ENCODE assay signal across 13 mouse cellular contexts in the genomic region with DNA sequence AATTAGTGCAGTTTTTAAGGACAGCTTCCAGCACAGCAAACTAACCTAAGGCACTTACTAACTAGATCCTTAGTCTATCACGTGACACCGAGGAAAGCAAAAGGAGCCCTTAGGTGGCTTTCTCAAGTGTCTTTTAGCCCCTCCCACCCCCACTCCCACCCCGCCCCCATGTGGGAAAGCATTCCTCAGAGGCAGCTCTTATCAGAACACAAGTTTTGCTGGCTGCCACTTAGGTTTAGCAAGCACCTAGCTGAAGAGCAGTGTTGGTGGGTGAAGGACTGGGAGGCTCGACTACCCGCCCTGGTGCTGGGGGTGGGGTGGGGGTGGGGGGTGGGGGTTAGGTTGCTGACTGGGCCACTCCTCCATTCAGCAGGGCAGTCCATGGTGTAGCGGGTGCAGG. TPM values are rescaled to one million over a fixed set of nuclear protein-coding genes. Genes with fewer than 3 reads are reported as not detected.
DNase-seq lines count a peak whose midpoint lies in the region; ATAC-seq and TF ChIP-seq lines count a peak whose summit lies in the region.
"Had no signal": no experiment of that assay in that cellular context is flagged by ENCODE, and none has a peak within 500 bp of the region (broad histone marks: within the 10 kb centered on the region; RNA-seq: fewer than 3 reads in every experiment).

No protein-coding gene starts in this region.

- intact Hi-C loops in heart, postnatal 25 days (cut with DNase I), result no loop called here

- no peak overlapping the region for H3K4me2 ChIP-seq in heart, postnatal 0 days (ENCODE audit: low read depth, low read length)
- H3K4me2 ChIP-seq in lung, embryonic 16.5 days (ENCODE audit: low read depth, low read length), result peak overlapping the region; percentile 43
- H3K4me2 ChIP-seq: intestine, embryonic 15.5 days; limb, embryonic 12.5 days had no signal

- H3K27me3 ChIP-seq in heart, postnatal 0 days (ENCODE audit: control insufficient read depth, insufficient read depth, low read length), result no peaks in the 10 kb centered on the region
- H3K27me3 ChIP-seq in C2C12 (ENCODE audit: control insufficient read depth, insufficient read depth, insufficient read length), result no peaks in the 10 kb centered on the region
- no peaks in the 10 kb centered on the region for H3K27me3 ChIP-seq in lung, embryonic 16.5 days (ENCODE audit: control insufficient read depth, insufficient read depth, low read depth, low read length)
- H3K27me3 ChIP-seq: intestine, embryonic 15.5 days; limb, embryonic 12.5 days; megakaryocyte, embryonic 14.5 days had no signal

- ATAC-seq in heart, postnatal 0 days (ENCODE audit: insufficient read depth, low read depth), result peak; percentile 30; the same call in 1 of the 2 replicates
- peak; percentile 98 for ATAC-seq in lung, embryonic 16.5 days (ENCODE audit: low read depth)
- ATAC-seq: forebrain, embryonic 14.5 days; intestine, embryonic 15.5 days had no signal

- no peak overlapping the region for H3ac ChIP-seq in C2C12 (ENCODE audit: control insufficient read depth, insufficient read length, low read depth)

- no peak overlapping the region for H3K9ac ChIP-seq in heart, postnatal 0 days (replicated peaks; ENCODE audit: low read depth, low read length)
- H3K9ac ChIP-seq in lung, embryonic 16.5 days (ENCODE audit: low read length), result no peak overlapping the region
- H3K9ac ChIP-seq: intestine, embryonic 15.5 days; limb, embryonic 12.5 days had no signal

- H3K36me3 ChIP-seq in heart, postnatal 0 days (replicated peaks; ENCODE audit: control insufficient read depth, insufficient read depth, low read length), result no peaks in the 10 kb centered on the region
- no peaks in the 10 kb centered on the region for H3K36me3 ChIP-seq in C2C12 (ENCODE audit: control insufficient read depth, insufficient read depth)
- H3K36me3 ChIP-seq in lung, embryonic 16.5 days (ENCODE audit: control insufficient read depth, insufficient read depth, low read length), result no peaks in the 10 kb centered on the region
- H3K36me3 ChIP-seq: intestine, embryonic 15.5 days; limb, embryonic 12.5 days had no signal

- H3K9me3 ChIP-seq in heart, postnatal 0 days (replicated peaks; ENCODE audit: control insufficient read depth, low read length), result no peaks in the 10 kb centered on the region
- H3K9me3 ChIP-seq in lung, embryonic 16.5 days (ENCODE audit: control insufficient read depth, low read length), result no peaks in the 10 kb centered on the region
- H3K9me3 ChIP-seq: intestine, embryonic 15.5 days; limb, embryonic 12.5 days; megakaryocyte, embryonic 14.5 days had no signal

- no peak for DNase-seq in heart, postnatal 0 days (ENCODE audit: low spot score)
- DNase-seq in heart, postnatal 25 days (ENCODE audit: low spot score), result no peak
- peak; percentile 52 for DNase-seq in 3134 (ENCODE audit: extremely low read depth, insufficient read length, low spot score)
- DNase-seq in urinary bladder, postnatal 4 days (ENCODE audit: low spot score in 2 of 2), result no peak
- DNase-seq in ovary, postnatal 14 days (ENCODE audit: low spot score), result no peak
- DNase-seq: adrenal gland, adult 8-10 months; right cerebral cortex, postnatal 25 days had no signal

- no peak for TF ChIP-seq CTCF in heart, postnatal 0 days (IDR thresholded peaks at IDR 0.05; ENCODE audit: low read depth)
- no peak for TF ChIP-seq CTCF in C2C12 (IDR thresholded peaks at IDR 0.05; ENCODE audit: control insufficient read depth, insufficient read depth, insufficient read length)

- no peak overlapping the region for H3K27ac ChIP-seq in heart, postnatal 0 days (ENCODE audit: low read depth)
- H3K27ac ChIP-seq in lung, embryonic 16.5 days (ENCODE audit: low read length), result no peak overlapping the region
- H3K27ac ChIP-seq: intestine, embryonic 15.5 days; limb, embryonic 12.5 days had no signal

- peaks cover 10% of the 10 kb centered on the region; the same call in 1 of the 2 replicates for H3K4me1 ChIP-seq in heart, postnatal 0 days (ENCODE audit: control insufficient read depth, insufficient read depth)
- peaks cover 5% of the 10 kb centered on the region for H3K4me1 ChIP-seq in lung, embryonic 16.5 days (replicated peaks; ENCODE audit: control insufficient read depth, insufficient read depth, low read length)
- H3K4me1 ChIP-seq: intestine, embryonic 15.5 days; megakaryocyte, embryonic 14.5 days had no signal

- no peak overlapping the region for H3K4me3 ChIP-seq in heart, postnatal 0 days (ENCODE audit: low read depth, low read length)
- no peak overlapping the region for H3K4me3 ChIP-seq in C2C12 (ENCODE audit: insufficient read depth, poor library complexity, severe bottlenecking)
- H3K4me3 ChIP-seq in lung, embryonic 16.5 days (ENCODE audit: low read length), result peak overlapping the region; percentile 30; the same call in 1 of the 2 replicates
- H3K4me3 ChIP-seq: intestine, embryonic 15.5 days; limb, embryonic 12.5 days; megakaryocyte, embryonic 14.5 days had no signal

- WGBS in heart, postnatal 0 days, result 16% methylated on average over 6 of the region's 6 CpGs
- WGBS in lung, embryonic 16.5 days, result 23% methylated on average over 6 of the region's 6 CpGs

- TF ChIP-seq EP300 in heart, postnatal 0 days (IDR thresholded peaks at IDR 0.05; ENCODE audit: low read depth), result no peak

- H3K79me2 ChIP-seq in C2C12 (ENCODE audit: control insufficient read depth, insufficient read depth), result no peaks in the 10 kb centered on the region

- no peaks in the 10 kb centered on the region for H3K79me3 ChIP-seq in C2C12 (ENCODE audit: low read depth)

TF ChIP-seq in C2C12, 6 proteins besides CTCF, POLR2A, EP300 and RAD21:
- TF ChIP-seq USF1 (IDR thresholded peaks at IDR 0.05; ENCODE audit: low read depth) (peak; percentile 68), MYOG (IDR thresholded peaks at IDR 0.05; ENCODE audit: control insufficient read depth, extremely low read depth, insufficient read length) (no peak)

RNA-seq across cellular contexts. Expression of gene Trpm6, which starts 8.5 kb away (rescaled TPM):
- total RNA-seq in heart, postnatal 0 days (2014; rRNA removed; ENCODE audit: low replicate concordance), result 1.4 TPM in 1 of 2 replicates, not detected in the other
- polyA plus RNA-seq in heart, postnatal 0 days (2015; fragmentation: Nextera tagmentation; extraction: Ambion mirVana), result 0.15 and 0.20 TPM in 2 replicates
- under 1 TPM; 0.06 to 0.08 TPM for total RNA-seq in heart, postnatal 25 days (2021)
- polyA plus RNA-seq in C2C12 (2012; fragmentation: generic; extraction: Trizol), result 0.06 TPM
- 2.8 and 3.3 TPM in 2 replicates for polyA plus RNA-seq in lung, embryonic 16.5 days (2015; fragmentation: Nextera tagmentation; extraction: Ambion mirVana)

RNA-seq across cellular contexts. Expression of gene D030056L22Rik, which starts 45.3 kb away (rescaled TPM):
- 16.9 and 33.9 TPM in 2 replicates for total RNA-seq in heart, postnatal 0 days (2014; rRNA removed; ENCODE audit: low replicate concordance)
- 14.6 and 18.8 TPM in 2 replicates for polyA plus RNA-seq in heart, postnatal 0 days (2015; fragmentation: Nextera tagmentation; extraction: Ambion mirVana)
- 10 to 100 TPM in 1 of 2 experiments, 1 to 10 TPM in 1; 9.7 to 10.8 TPM for total RNA-seq in heart, postnatal 25 days (2021)
- 19.9 TPM for polyA plus RNA-seq in C2C12 (2012; fragmentation: generic; extraction: Trizol)
- polyA plus RNA-seq in lung, embryonic 16.5 days (2015; fragmentation: Nextera tagmentation; extraction: Ambion mirVana), result 28.6 and 29.0 TPM in 2 replicates
